Mouse (Mus musculus) midbrain, embryonic 10.5 days (tissue): ENCODE measurements around the gene Acads. TPM values are rescaled to one million over a fixed set of nuclear protein-coding genes. Genes with fewer than 3 reads are reported as not detected.

Experiments
- DNase-seq: peaks from one replicate; pipeline ENCODE4 v3.0.0-alpha.2; 2017; ENCODE audit warnings: low spot score
- H3K27ac ChIP-seq: fragments of 300-500 bp; sonication (generic); replicated peaks from 2 replicates; pipeline ENCODE4 v1.5.1; 2016; ENCODE audit warnings: mild to moderate bottlenecking
- H3K27me3 ChIP-seq: fragments of 300-500 bp; sonication (generic); 2 replicates; pipeline ENCODE4 v1.6.1; 2016; ENCODE audit warnings: low read depth, mild to moderate bottlenecking; ENCODE audit not compliant: poor library complexity, severe bottlenecking
- H3K36me3 ChIP-seq: fragments of 300-500 bp; sonication (generic); 2 replicates; pipeline ENCODE4 v1.6.1; 2016; ENCODE audit warnings: mild to moderate bottlenecking, moderate library complexity
- H3K4me1 ChIP-seq: fragments of 300-500 bp; sonication (generic); 2 replicates; pipeline ENCODE4 v1.6.1; 2016
- H3K4me3 ChIP-seq: fragments of 300-500 bp; sonication (generic); 2 replicates; pipeline ENCODE4 v1.5.1; 2016; ENCODE audit warnings: mild to moderate bottlenecking, moderate library complexity
- H3K9me3 ChIP-seq: fragments of 300-500 bp; sonication (generic); replicated peaks from 2 replicates; pipeline ENCODE4 v1.6.1; 2016; ENCODE audit warnings: mild to moderate bottlenecking
- WGBS: fragments of 180-500 bp; shearing (Covaris S2); methylation state at CpG from one replicate; pipeline ENCODE4 v1.1.7; 2016; 5-methylcytosine and 5-hydroxymethylcytosine counted together
- polyA plus RNA-seq: library from polyadenylated mRNA; unstranded; fragments of >200 nt; fragmentation: Nextera tagmentation; extraction: Ambion mirVana; gene quantifications from 2 replicates; pipeline ENCODE4 v1.2.1, GENCODE M21; 2016

Gene Acads
- polyA plus RNA-seq, 1 experiment from 2014 or later = 65.2 TPM

GRCm38 (mm10) chr5:115132465-115132864, 13.3 kb upstream of the Acads start:
- no peaks in the 10 kb centered on the region for H3K9me3 ChIP-seq
- H3K36me3 ChIP-seq = peaks cover 46% of the 10 kb centered on the region
- DNase-seq = no peak
- WGBS = 88% methylated on average over 8 of the region's 8 CpGs
- peak overlapping the region; percentile 99; the same call in 1 of the 2 replicates for H3K4me3 ChIP-seq
- H3K27ac ChIP-seq = no peak overlapping the region
- peaks cover 2% of the 10 kb centered on the region; the same call in 1 of the 2 replicates for H3K27me3 ChIP-seq
- H3K4me1 ChIP-seq = peaks cover 21% of the 10 kb centered on the region

- peaks cover 77% of the 10 kb centered on the region for H3K36me3 ChIP-seq
- H3K4me1 ChIP-seq = peaks cover 29% of the 10 kb centered on the region
- H3K27ac ChIP-seq = no peak overlapping the region
- DNase-seq = no peak
- no peaks in the 10 kb centered on the region for H3K27me3 ChIP-seq
- WGBS = 91% methylated on average over 6 of the region's 6 CpGs
- no peaks in the 10 kb centered on the region for H3K9me3 ChIP-seq
- H3K4me3 ChIP-seq = no peak overlapping the region
Observed at GRCm38 (mm10) chr5:115129328-115129727, 10.2 kb upstream of the Acads start.

GRCm38 (mm10) chr5:115127421-115128179, 8.5 kb upstream of the Acads start:
- no peak overlapping the region for H3K27ac ChIP-seq
- H3K4me1 ChIP-seq = peaks cover 11% of the 10 kb centered on the region
- H3K4me3 ChIP-seq = no peak overlapping the region
- no peaks in the 10 kb centered on the region for H3K27me3 ChIP-seq
- peaks cover 91% of the 10 kb centered on the region for H3K36me3 ChIP-seq
- WGBS = 95% methylated on average over 22 of the region's 22 CpGs
- no peak for DNase-seq
- no peaks in the 10 kb centered on the region for H3K9me3 ChIP-seq

- Histone ChIP-seq H3K9me3 (no peaks in the 10 kb centered on the region), H3K36me3 (peaks cover 94% of the 10 kb centered on the region), H3K4me3 (no peak overlapping the region), H3K27ac (no peak overlapping the region), H3K4me1 (peaks cover 9% of the 10 kb centered on the region; the same call in 1 of the 2 replicates), H3K27me3 (no peaks in the 10 kb centered on the region)
- WGBS = 92% methylated on average over 28 of the region's 28 CpGs
- no peak for DNase-seq
Observed at GRCm38 (mm10) chr5:115126578-115127312, 7.6 kb upstream of the Acads start.

- peaks cover 9% of the 10 kb centered on the region; the same call in 1 of the 2 replicates for H3K4me1 ChIP-seq
- peaks cover 84% of the 10 kb centered on the region for H3K36me3 ChIP-seq
- peak overlapping the region; percentile 5; the same call in 1 of the 2 replicates for H3K4me3 ChIP-seq
- 36% methylated on average over 24 of the region's 24 CpGs for WGBS
- DNase-seq = peak; percentile 79
- H3K27me3 ChIP-seq = no peaks in the 10 kb centered on the region
- no peaks in the 10 kb centered on the region for H3K9me3 ChIP-seq
- 0 out of 2 replicates have a peak overlapping the region, but pooled peaks have one; percentile 14 for H3K27ac ChIP-seq
Observed at GRCm38 (mm10) chr5:115125211-115125871, 6.2 kb upstream of the Acads start.

- WGBS = 96% methylated on average over 6 of the region's 6 CpGs
- H3K27ac ChIP-seq = no peak overlapping the region
- no peaks in the 10 kb centered on the region for H3K27me3 ChIP-seq
- H3K36me3 ChIP-seq = peaks cover 78% of the 10 kb centered on the region
- H3K9me3 ChIP-seq = no peaks in the 10 kb centered on the region
- H3K4me3 ChIP-seq = no peak overlapping the region
- DNase-seq = no peak
- H3K4me1 ChIP-seq = peaks cover 9% of the 10 kb centered on the region; the same call in 1 of the 2 replicates
Observed at GRCm38 (mm10) chr5:115124690-115125089, 5.5 kb upstream of the Acads start.

- Histone ChIP-seq H3K27me3 (no peaks in the 10 kb centered on the region), H3K4me1 (peaks cover 23% of the 10 kb centered on the region), H3K27ac (no peak overlapping the region), H3K36me3 (peaks cover 60% of the 10 kb centered on the region), H3K4me3 (no peak overlapping the region), H3K9me3 (no peaks in the 10 kb centered on the region)
- WGBS = 86% methylated on average over 5 of the region's 5 CpGs
- DNase-seq = no peak
Observed at GRCm38 (mm10) chr5:115120978-115121377, 1.8 kb upstream of the Acads start.

GRCm38 (mm10) chr5:115117467-115117866, 1.7 kb downstream of the Acads start:
- peaks cover 14% of the 10 kb centered on the region for H3K4me1 ChIP-seq
- H3K27ac ChIP-seq = no peak overlapping the region
- 98% methylated on average over 13 of the region's 13 CpGs for WGBS
- DNase-seq = no peak
- H3K27me3 ChIP-seq = no peaks in the 10 kb centered on the region
- no peaks in the 10 kb centered on the region for H3K9me3 ChIP-seq
- H3K4me3 ChIP-seq = no peak overlapping the region
- peaks cover 59% of the 10 kb centered on the region for H3K36me3 ChIP-seq

- H3K9me3 ChIP-seq = no peaks in the 10 kb centered on the region
- no peaks in the 10 kb centered on the region for H3K27me3 ChIP-seq
- DNase-seq = no peak
- 82% methylated on average over 3 of the region's 3 CpGs for WGBS
- no peak overlapping the region for H3K4me3 ChIP-seq
- H3K27ac ChIP-seq = no peak overlapping the region
- peaks cover 62% of the 10 kb centered on the region for H3K36me3 ChIP-seq
- H3K4me1 ChIP-seq = peaks cover 15% of the 10 kb centered on the region
Observed at GRCm38 (mm10) chr5:115116426-115116825, 2.7 kb downstream of the Acads start.

GRCm38 (mm10) chr5:115114501-115114900, 4.6 kb downstream of the Acads start:
- Histone ChIP-seq H3K27ac (no peak overlapping the region), H3K4me3 (no peak overlapping the region), H3K36me3 (peaks cover 81% of the 10 kb centered on the region), H3K4me1 (peaks cover 33% of the 10 kb centered on the region), H3K9me3 (no peaks in the 10 kb centered on the region), H3K27me3 (no peaks in the 10 kb centered on the region)
- DNase-seq = no peak
- WGBS = 92% methylated on average over 8 of the region's 8 CpGs

- WGBS = 96% methylated on average over 12 of the region's 12 CpGs
- Histone ChIP-seq H3K27ac (no peak overlapping the region), H3K36me3 (peaks cover 83% of the 10 kb centered on the region), H3K4me3 (no peak overlapping the region), H3K4me1 (peaks cover 21% of the 10 kb centered on the region), H3K9me3 (no peaks in the 10 kb centered on the region), H3K27me3 (no peaks in the 10 kb centered on the region)
- DNase-seq = no peak
Observed at GRCm38 (mm10) chr5:115113244-115113643, 5.9 kb downstream of the Acads start.

GRCm38 (mm10) chr5:115111156-115111555, 8.0 kb downstream of the Acads start:
- no peak for DNase-seq
- 93% methylated on average over 8 of the region's 8 CpGs for WGBS

More at GRCm38 (mm10) chr5:115111156-115111555, 8.0 kb downstream of the Acads start:
- Histone ChIP-seq H3K4me1 (peaks cover 21% of the 10 kb centered on the region), H3K36me3 (peaks cover 76% of the 10 kb centered on the region), H3K4me3 (no peak overlapping the region), H3K27me3 (no peaks in the 10 kb centered on the region), H3K27ac (peak overlapping the region; percentile 75), H3K9me3 (no peaks in the 10 kb centered on the region)
